ENCODE assay signal across 26 mouse cellular contexts in genomic region chr15:7921124-7921523, GRCm38 (mm10).
DNase-seq lines count a peak whose midpoint lies in the region; ATAC-seq lines count a peak whose summit lies in the region.
"Had no signal": no experiment of that assay in that cellular context is flagged by ENCODE, and none has a peak within 500 bp of the region (broad histone marks: within the 10 kb centered on the region; RNA-seq: fewer than 3 reads in every experiment).

No protein-coding gene starts in this region.

- H3K4me2 ChIP-seq in midbrain, embryonic 16.5 days (ENCODE audit: low read length), result no peak overlapping the region
- H3K4me2 ChIP-seq: embryonic facial prominence, embryonic 12.5 days; embryonic facial prominence, embryonic 15.5 days; heart, embryonic 13.5 days; hindbrain, embryonic 14.5 days had no signal

- H3K4me3 ChIP-seq in midbrain, embryonic 16.5 days (ENCODE audit: low read depth, low read length), result no peak overlapping the region
- H3K4me3 ChIP-seq: embryonic facial prominence, embryonic 12.5 days; embryonic facial prominence, embryonic 15.5 days; heart, adult 2 months; heart, embryonic 10.5 days; heart, embryonic 13.5 days had no signal

- H3K36me3 ChIP-seq in midbrain, embryonic 16.5 days (ENCODE audit: control insufficient read depth, insufficient read depth, low read length), result no peaks in the 10 kb centered on the region; the same call in none of the 2 replicates

- no peaks in the 10 kb centered on the region for H3K27me3 ChIP-seq in midbrain, embryonic 16.5 days (ENCODE audit: control insufficient read depth, insufficient read depth, low read depth, low read length)
- H3K27me3 ChIP-seq: embryonic facial prominence, embryonic 12.5 days; embryonic facial prominence, embryonic 15.5 days; heart, embryonic 13.5 days had no signal

- 87% methylated on average over 6 of the region's 6 CpGs for WGBS in midbrain, embryonic 16.5 days

- peak; percentile 60 for ATAC-seq in cerebellum, adult (ENCODE audit: insufficient number of reproducible peaks, low FRiP score, low TSS enrichment)
- no peak for ATAC-seq in midbrain, embryonic 16.5 days
- ATAC-seq: activated CD4-positive, CD25-positive, alpha-beta regulatory T cell, adult 4 months; forebrain, embryonic 14.5 days; forebrain, postnatal 0 days; hindbrain, postnatal 0 days; inflammation-experienced regulatory T-cells, adult 6 months; intestine, embryonic 16.5 days had no signal

- H3K9me3 ChIP-seq in midbrain, embryonic 16.5 days (replicated peaks; ENCODE audit: control insufficient read depth, low read length, poor library complexity, severe bottlenecking), result no peaks in the 10 kb centered on the region
- H3K9me3 ChIP-seq: embryonic facial prominence, embryonic 12.5 days; embryonic facial prominence, embryonic 15.5 days; heart, embryonic 10.5 days; heart, embryonic 13.5 days had no signal

- H3K27ac ChIP-seq in midbrain, embryonic 16.5 days (ENCODE audit: low read length), result no peak overlapping the region
- H3K27ac ChIP-seq: embryonic facial prominence, embryonic 12.5 days; embryonic facial prominence, embryonic 15.5 days; heart, adult 2 months; heart, embryonic 10.5 days; heart, embryonic 13.5 days; hindbrain, embryonic 14.5 days; hindbrain, postnatal 0 days had no signal

- H3K4me1 ChIP-seq in midbrain, embryonic 16.5 days (ENCODE audit: control insufficient read depth, insufficient read depth, low read length), result no peaks in the 10 kb centered on the region
- H3K4me1 ChIP-seq: embryonic facial prominence, embryonic 12.5 days; embryonic facial prominence, embryonic 15.5 days; heart, embryonic 10.5 days had no signal

- no peak for DNase-seq in cerebellum, adult 11-12 months
- peak; percentile 24 for DNase-seq in cerebellum, adult 9-10 months
- DNase-seq in cerebellum, postnatal 4 days (ENCODE audit: low spot score in 2 of 2), result no peak
- peak; percentile 30 to 41 for DNase-seq in cerebellum, postnatal 25 days
- DNase-seq: adrenal gland, postnatal 10 days; adrenal gland, postnatal 36 days; forebrain, postnatal 0 days; gastrocnemius, postnatal 10 days; gastrocnemius, postnatal 36 days; heart, adult 2 months; heart, postnatal 14 days; heart, postnatal 4 days; kidney, adult 18-20 months; kidney, adult 9 months had no signal

- H3K9ac ChIP-seq in midbrain, embryonic 16.5 days (ENCODE audit: low read depth, low read length), result no peak overlapping the region
- H3K9ac ChIP-seq: embryonic facial prominence, embryonic 12.5 days; embryonic facial prominence, embryonic 15.5 days; forebrain, postnatal 0 days; heart, embryonic 13.5 days; hindbrain, embryonic 14.5 days had no signal

Comparison
In these comparisons a context has a peak if more than half of its experiments do, and no peak if none do; other contexts are left out.
1. DNase-seq: peak in cerebellum, adult 9-10 months (single experiment) and cerebellum, postnatal 25 days (2 of 2); none in cerebellum, adult 11-12 months (single experiment) and cerebellum, postnatal 4 days (0 of 2).